Mouse (Mus musculus): Measurements from ENCODE around the gene Mcu.

GRCm38 (mm10) chr10:59444635-59445034, 171.9 kb downstream of the Mcu start:
- no peak for TF ChIP-seq ZNF384 (IDR thresholded peaks at IDR 0.05; ENCODE audit: low read depth, low read length)
- no peak for TF ChIP-seq HCFC1 (IDR thresholded peaks at IDR 0.05; ENCODE audit: borderline replicate concordance, insufficient read depth, low read length)
- no peak for TF ChIP-seq MAFK (IDR thresholded peaks at IDR 0.05; ENCODE audit: insufficient read depth, low read depth, low read length)
- no peak for TF ChIP-seq CHD2 (IDR thresholded peaks at IDR 0.05; ENCODE audit: low read depth, low read length)

All from ES-E14 (cell line).